Mouse (Mus musculus): ENCODE measurements around the gene Zzef1.

Zzef1 gene

DNA sequence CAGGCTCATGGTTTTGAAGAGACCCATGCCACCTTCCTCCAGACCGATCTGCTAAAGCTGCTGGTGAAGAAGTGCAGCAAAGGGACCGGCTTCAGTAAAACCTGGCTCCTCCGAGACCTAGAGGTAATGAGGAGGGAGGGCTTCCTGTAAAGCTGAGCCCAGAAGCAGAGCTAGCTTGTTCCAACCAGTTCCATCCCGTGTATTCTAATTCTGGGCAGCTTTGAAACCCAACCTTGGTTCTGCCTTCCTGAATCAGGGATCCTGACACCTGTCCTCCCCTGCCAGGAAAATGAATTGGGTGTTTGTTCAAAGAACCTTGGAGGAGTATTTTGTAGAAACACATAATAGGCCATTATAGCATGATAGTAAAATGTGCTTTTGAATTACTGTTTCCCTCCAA is 112.4 kb downstream of the Zzef1 start:
- DNase-seq (ENCODE audit: low spot score in 2 of 2): no peak

DNA sequence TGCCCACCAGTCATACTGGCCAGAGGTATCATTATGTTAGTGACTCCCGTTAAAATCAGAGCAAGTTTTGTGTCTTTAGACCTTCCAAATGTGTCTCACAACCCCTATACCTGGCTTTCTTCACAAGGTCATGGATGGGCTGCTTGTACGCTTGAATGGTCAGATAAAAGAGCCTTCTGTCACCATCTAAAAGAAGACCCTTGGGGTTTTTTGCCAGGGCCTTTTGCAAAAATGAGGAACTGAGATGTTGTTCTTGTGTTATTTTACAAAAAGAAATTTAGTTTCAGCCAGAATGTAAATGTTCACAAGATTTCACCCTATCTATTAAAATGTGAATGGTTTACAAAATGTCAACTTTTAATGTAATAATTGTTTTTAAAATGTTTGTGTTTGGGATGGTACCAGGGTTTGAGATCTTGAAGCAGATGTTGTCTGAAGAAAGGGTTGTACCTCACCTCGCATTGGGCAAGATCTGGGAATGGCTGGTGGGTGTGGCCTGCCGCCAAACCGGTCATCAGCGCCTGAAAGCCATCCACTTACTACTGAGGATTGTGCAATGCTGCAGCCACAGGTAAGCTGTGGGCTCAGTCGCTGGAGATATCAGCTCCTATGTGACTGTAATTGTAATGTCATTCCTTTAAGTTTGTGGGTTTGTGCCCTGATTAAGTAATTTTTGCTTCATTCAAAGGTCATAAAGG is 121.4 kb downstream of the Zzef1 start:
- DNase-seq (ENCODE audit: low spot score in 2 of 2): peak; percentile 42 to 51

DNA sequence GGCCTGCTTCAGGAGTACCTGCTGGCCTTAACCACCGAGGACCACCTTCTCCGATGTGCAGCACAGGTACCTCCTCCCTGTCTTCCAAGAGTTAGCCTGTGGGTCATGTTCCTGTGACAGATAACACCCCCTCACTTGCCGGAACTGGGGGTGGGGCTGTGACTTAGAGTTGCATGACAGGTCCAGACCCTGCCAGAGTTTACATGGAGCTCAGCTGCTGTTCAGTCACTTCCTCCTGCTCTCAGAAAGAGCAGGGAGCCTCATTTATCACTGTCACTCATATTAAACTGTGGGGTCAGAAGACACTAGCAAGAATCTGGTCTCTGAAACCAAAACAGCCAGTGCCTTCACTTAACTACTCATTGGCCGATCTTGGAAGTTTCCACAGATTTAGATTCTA is 127.1 kb downstream of the Zzef1 start:
- peak in 1 of 2 experiments; percentile 17 for DNase-seq (ENCODE audit: low spot score in 2 of 2)

DNA sequence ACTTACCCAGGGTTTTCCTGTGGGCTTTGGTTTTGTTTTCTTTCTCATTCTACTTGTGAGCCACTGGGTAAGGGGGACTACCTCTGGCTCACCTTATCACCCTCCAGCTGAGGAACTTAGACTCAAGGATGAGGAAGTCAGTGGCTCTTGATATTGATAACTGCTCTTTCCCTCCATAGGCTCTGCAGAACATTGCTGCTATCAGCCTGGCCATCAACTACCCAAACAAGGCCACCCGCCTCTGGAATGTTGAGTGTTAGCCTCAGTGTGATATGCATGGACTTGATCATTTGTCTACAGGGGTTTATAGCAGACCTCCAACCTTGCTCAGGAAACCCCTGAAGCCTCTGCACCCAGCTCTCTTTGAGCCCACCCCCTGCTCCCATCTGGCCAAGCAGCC is 128.4 kb downstream of the Zzef1 start:
- DNase-seq (ENCODE audit: low spot score in 2 of 2): no peak

DNA sequence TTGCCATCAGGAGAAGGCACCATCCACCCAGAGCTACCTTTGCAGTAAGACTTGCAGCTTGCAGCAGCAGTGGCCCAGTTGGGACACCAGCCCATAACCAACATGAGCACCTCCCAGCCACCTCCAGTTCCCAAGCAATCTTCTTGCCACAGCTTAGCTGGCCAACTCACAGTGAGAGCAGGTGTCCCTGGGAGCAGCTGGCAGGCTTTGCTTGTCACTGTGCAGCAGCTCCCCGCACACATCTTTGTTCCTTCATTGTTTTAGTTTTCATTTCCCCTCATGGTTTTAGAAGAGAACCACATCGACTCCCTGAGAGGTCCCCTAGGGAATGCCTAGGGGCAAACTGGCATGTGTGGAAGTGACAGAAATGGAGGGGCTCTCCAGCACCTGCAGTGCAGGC is 129.0 kb downstream of the Zzef1 start:
- peak in 1 of 2 experiments; percentile 8 for DNase-seq (ENCODE audit: low spot score in 2 of 2)

DNA sequence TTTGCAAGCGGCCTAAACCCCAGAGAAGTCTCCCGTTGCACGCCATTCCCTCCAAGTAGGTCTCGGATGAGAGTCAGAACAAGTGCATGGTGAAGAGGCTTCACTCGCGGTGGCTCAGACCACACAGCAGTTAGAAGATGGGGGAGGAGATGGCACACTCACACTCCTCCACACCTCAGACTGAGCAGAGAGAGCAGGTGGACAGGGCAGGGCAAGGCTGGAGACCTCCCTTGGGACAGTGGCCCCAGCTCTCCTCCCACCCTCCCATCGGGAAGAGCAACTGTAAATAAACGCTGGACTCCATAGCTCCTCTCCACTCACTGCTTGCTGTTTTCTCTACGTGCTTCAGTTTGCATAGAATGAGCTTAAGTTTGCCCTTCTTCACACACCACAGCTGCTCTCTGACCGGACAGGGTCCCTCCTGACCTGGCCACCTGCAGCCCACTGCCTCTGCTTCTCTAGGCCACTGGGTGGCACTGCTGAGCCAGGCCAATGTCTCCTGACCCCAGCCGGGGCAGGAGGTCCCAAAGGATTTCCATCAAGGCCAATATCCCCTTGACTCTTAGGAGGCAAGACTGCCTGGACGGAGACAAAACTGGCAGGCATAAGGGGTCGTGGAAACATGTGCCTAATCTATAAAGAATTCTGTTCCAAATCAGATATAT is 130.3 kb downstream of the Zzef1 start:
- DNase-seq (ENCODE audit: low spot score in 2 of 2): peak; percentile 36 to 53

- peak; percentile 67 to 70 for DNase-seq (ENCODE audit: low spot score in 2 of 2)
These were observed 132.5 kb downstream of the Zzef1 start for GRCm38 (mm10) chr11:72928516-72928915.

GRCm38 (mm10) chr11:72940208-72941143 is 144.4 kb downstream of the Zzef1 start:
- no peak for DNase-seq (ENCODE audit: low spot score in 2 of 2)

- no peak for DNase-seq (ENCODE audit: low spot score in 2 of 2)
These were observed 149.2 kb downstream of the Zzef1 start for GRCm38 (mm10) chr11:72944996-72945793.

- no peak for DNase-seq (ENCODE audit: low spot score in 2 of 2)
These were observed 150.0 kb downstream of the Zzef1 start for GRCm38 (mm10) chr11:72945875-72946559.

- no peak for DNase-seq (ENCODE audit: low spot score in 2 of 2)
These were observed 150.6 kb downstream of the Zzef1 start for GRCm38 (mm10) chr11:72946560-72947119.

DNA sequence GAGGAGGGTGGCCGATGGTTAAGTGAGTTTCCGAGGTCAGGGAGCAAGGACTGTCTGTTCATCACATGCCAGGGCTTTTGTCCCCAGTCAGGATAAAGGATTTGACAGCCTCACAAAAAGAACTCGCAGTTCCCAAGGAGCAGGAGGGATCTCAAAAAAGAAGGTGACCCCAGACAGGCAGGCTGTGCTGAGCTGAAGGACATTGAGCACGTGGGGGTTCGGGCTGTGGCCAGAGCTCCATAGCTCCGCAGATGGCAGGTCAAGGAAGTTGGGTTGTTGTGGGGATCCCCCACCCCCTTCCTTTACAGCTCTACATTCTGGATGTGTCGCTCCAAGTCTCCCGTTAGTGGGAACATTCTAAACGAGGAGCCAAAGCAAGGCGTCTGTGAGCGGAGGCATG is 151.8 kb downstream of the Zzef1 start:
- DNase-seq (ENCODE audit: low spot score in 2 of 2): no peak

- no peak for DNase-seq (ENCODE audit: low spot score in 2 of 2)
These were observed 152.2 kb downstream of the Zzef1 start for GRCm38 (mm10) chr11:72948254-72948653.

GRCm38 (mm10) chr11:72951137-72952000 is 155.3 kb downstream of the Zzef1 start:
- DNase-seq (ENCODE audit: low spot score in 2 of 2): no peak

GRCm38 (mm10) chr11:72952226-72952625 is 156.2 kb downstream of the Zzef1 start:
- no peak for DNase-seq (ENCODE audit: low spot score in 2 of 2)

- DNase-seq (ENCODE audit: low spot score in 2 of 2): no peak
These were observed 156.7 kb downstream of the Zzef1 start for GRCm38 (mm10) chr11:72952697-72953096.

GRCm38 (mm10) chr11:72953116-72953439 is 157.1 kb downstream of the Zzef1 start:
- no peak for DNase-seq (ENCODE audit: low spot score in 2 of 2)

DNA sequence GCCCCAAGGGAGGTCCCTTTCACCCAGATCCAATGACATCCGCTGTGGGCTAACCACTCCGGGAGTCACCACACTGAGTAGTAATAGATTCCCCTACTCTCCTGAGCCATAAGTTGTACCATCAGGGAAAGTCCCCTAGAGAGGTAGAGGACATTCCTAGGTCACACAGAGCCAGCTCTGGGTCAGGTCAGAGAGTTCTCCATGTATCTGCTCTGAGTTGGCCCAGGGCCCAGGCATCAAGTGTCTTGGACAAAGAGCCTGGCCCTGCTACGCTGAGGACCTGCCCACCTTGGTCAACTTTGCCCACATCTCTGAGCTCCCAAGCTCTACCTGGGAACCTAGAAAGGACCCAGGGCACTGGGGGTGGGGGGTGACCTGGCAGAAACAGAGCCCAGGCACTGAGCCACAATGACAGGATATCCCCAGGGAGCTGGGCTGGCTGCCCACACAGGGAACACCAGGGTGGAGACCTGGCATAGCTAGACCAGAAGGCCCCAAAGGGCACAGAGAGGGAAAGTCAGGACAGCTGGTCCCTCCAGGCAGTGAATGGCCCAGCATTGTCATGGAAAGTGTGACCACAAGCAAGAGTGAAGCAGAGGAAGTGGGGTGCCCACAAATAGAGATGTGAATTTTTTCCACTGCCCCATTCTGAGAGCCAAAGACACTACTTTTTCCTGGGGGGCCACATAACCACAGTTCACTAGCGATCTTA is 157.6 kb downstream of the Zzef1 start:
- DNase-seq (ENCODE audit: low spot score in 2 of 2): peak; percentile 73 to 75

GRCm38 (mm10) chr11:72954216-72954615 is 158.2 kb downstream of the Zzef1 start:
- DNase-seq (ENCODE audit: low spot score in 2 of 2): peak; percentile 45 to 56

Measured in spleen, postnatal 36 days (tissue).